Mouse (Mus musculus): ENCODE measurements around the gene Trim33. TPM values are rescaled to one million over a fixed set of nuclear protein-coding genes. Genes with fewer than 3 reads are reported as not detected.

Gene Trim33
- polyA plus RNA-seq, 1 experiment from 2014 or later: 12.9 TPM

- Histone ChIP-seq H3K27me3 (ENCODE audit: insufficient read depth, low read length) (no peaks in the 10 kb centered on the region), H3K4me2 (ENCODE audit: low read length) (no peak overlapping the region), H3K27ac (no peak overlapping the region), H3K9me3 (replicated peaks; ENCODE audit: low read length) (no peaks in the 10 kb centered on the region), H3K4me3 (replicated peaks; ENCODE audit: low read depth, low read length) (no peak overlapping the region), H3K36me3 (ENCODE audit: insufficient read depth, low read length) (no peaks in the 10 kb centered on the region), H3K4me1 (replicated peaks; ENCODE audit: insufficient read depth, low read length) (no peaks in the 10 kb centered on the region), H3K9ac (ENCODE audit: low read depth, low read length) (no peak overlapping the region)
- DNase-seq (ENCODE audit: low spot score) (no peak), ATAC-seq (replicated peaks; ENCODE audit: low FRiP score, low read depth) (no peak)
- TF ChIP-seq CTCF (IDR thresholded peaks at IDR 0.05; ENCODE audit: low read depth): no peak
- WGBS: 90% methylated on average over 2 of the region's 2 CpGs
These were observed 12.0 kb downstream of the Trim33 start for GRCm38 (mm10) chr3:103291087-103291486.

DNA sequence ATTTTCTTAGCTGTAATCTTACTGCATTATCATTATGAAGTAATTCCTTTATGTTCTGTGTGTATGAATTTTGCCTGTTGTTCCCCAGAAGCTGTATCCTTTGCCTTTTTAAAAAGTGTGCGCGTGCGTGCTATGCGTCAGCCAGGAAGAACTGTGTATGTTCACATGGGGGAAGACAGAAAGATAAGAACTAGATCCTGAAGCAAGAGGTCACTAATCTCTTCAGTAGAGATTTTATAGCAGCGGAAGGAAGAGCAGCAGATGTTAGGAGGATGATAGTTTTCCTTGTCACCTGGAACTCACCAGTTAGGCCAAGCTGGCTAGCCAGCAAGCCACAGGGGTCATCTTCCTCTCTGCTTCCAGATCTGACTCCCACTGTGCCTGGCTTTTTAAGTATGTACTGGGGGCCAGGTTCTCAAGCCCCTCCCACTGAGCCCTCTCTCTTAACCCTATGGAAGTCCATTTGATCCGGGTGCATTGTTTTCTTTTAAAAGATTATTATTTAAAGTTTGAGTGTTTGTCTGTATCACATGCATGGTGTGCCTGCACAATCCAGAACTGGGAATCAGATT, 26.4 kb downstream of the Trim33 start:
- Histone ChIP-seq H3K9ac (ENCODE audit: low read depth, low read length) (no peak overlapping the region), H3K4me1 (replicated peaks; ENCODE audit: insufficient read depth, low read length) (no peaks in the 10 kb centered on the region), H3K27me3 (ENCODE audit: insufficient read depth, low read length) (no peaks in the 10 kb centered on the region), H3K27ac (no peak overlapping the region), H3K4me2 (ENCODE audit: low read length) (no peak overlapping the region), H3K36me3 (ENCODE audit: insufficient read depth, low read length) (no peaks in the 10 kb centered on the region), H3K4me3 (replicated peaks; ENCODE audit: low read depth, low read length) (no peak overlapping the region), H3K9me3 (replicated peaks; ENCODE audit: low read length) (no peaks in the 10 kb centered on the region)
- DNase-seq (ENCODE audit: low spot score): no peak
- 71% methylated on average over 6 of the region's 6 CpGs for WGBS
- ATAC-seq (replicated peaks; ENCODE audit: low FRiP score, low read depth): no peak
- no peak for TF ChIP-seq CTCF (IDR thresholded peaks at IDR 0.05; ENCODE audit: low read depth)

GRCm38 (mm10) chr3:103309252-103309651, 30.2 kb downstream of the Trim33 start:
- Histone ChIP-seq H3K9ac (ENCODE audit: low read depth, low read length) (no peak overlapping the region), H3K9me3 (replicated peaks; ENCODE audit: low read length) (no peaks in the 10 kb centered on the region), H3K27me3 (ENCODE audit: insufficient read depth, low read length) (no peaks in the 10 kb centered on the region), H3K4me2 (ENCODE audit: low read length) (no peak overlapping the region), H3K36me3 (ENCODE audit: insufficient read depth, low read length) (no peaks in the 10 kb centered on the region), H3K4me3 (replicated peaks; ENCODE audit: low read depth, low read length) (no peak overlapping the region), H3K4me1 (replicated peaks; ENCODE audit: insufficient read depth, low read length) (no peaks in the 10 kb centered on the region), H3K27ac (no peak overlapping the region)
- ATAC-seq (replicated peaks; ENCODE audit: low FRiP score, low read depth) (no peak), DNase-seq (ENCODE audit: low spot score) (no peak)
- WGBS: 81% methylated on average over 5 of the region's 5 CpGs
- no peak for TF ChIP-seq CTCF (IDR thresholded peaks at IDR 0.05; ENCODE audit: low read depth)

- H3K9ac ChIP-seq (ENCODE audit: low read depth, low read length): no peak overlapping the region
- no peaks in the 10 kb centered on the region for H3K27me3 ChIP-seq (ENCODE audit: insufficient read depth, low read length)
- H3K27ac ChIP-seq: no peak overlapping the region
- WGBS: 85% methylated on average over 1 of the region's 1 CpGs
- H3K4me2 ChIP-seq (ENCODE audit: low read length): no peak overlapping the region
- H3K36me3 ChIP-seq (ENCODE audit: insufficient read depth, low read length): no peaks in the 10 kb centered on the region
- no peak overlapping the region for H3K4me3 ChIP-seq (replicated peaks; ENCODE audit: low read depth, low read length)
- no peak for DNase-seq (ENCODE audit: low spot score)
- H3K9me3 ChIP-seq (replicated peaks; ENCODE audit: low read length): no peaks in the 10 kb centered on the region
- H3K4me1 ChIP-seq (replicated peaks; ENCODE audit: insufficient read depth, low read length): no peaks in the 10 kb centered on the region
- no peak for ATAC-seq (replicated peaks; ENCODE audit: low FRiP score, low read depth)
- TF ChIP-seq CTCF (IDR thresholded peaks at IDR 0.05; ENCODE audit: low read depth): no peak
These were observed 30.7 kb downstream of the Trim33 start for GRCm38 (mm10) chr3:103309750-103310149.

GRCm38 (mm10) chr3:103314291-103314690, 35.2 kb downstream of the Trim33 start:
- DNase-seq (ENCODE audit: low spot score): no peak
- H3K36me3 ChIP-seq (ENCODE audit: insufficient read depth, low read length): 0 out of 2 replicates have a peak, but pooled peaks cover 4% of the 10 kb centered on the region
- no peak overlapping the region for H3K4me2 ChIP-seq (ENCODE audit: low read length)
- H3K4me3 ChIP-seq (replicated peaks; ENCODE audit: low read depth, low read length): no peak overlapping the region
- TF ChIP-seq CTCF (IDR thresholded peaks at IDR 0.05; ENCODE audit: low read depth): no peak
- no peaks in the 10 kb centered on the region for H3K9me3 ChIP-seq (replicated peaks; ENCODE audit: low read length)
- H3K4me1 ChIP-seq (replicated peaks; ENCODE audit: insufficient read depth, low read length): no peaks in the 10 kb centered on the region
- no peak overlapping the region for H3K27ac ChIP-seq
- no peak for ATAC-seq (replicated peaks; ENCODE audit: low FRiP score, low read depth)
- no peaks in the 10 kb centered on the region for H3K27me3 ChIP-seq (ENCODE audit: insufficient read depth, low read length)
- H3K9ac ChIP-seq (ENCODE audit: low read depth, low read length): no peak overlapping the region

DNA sequence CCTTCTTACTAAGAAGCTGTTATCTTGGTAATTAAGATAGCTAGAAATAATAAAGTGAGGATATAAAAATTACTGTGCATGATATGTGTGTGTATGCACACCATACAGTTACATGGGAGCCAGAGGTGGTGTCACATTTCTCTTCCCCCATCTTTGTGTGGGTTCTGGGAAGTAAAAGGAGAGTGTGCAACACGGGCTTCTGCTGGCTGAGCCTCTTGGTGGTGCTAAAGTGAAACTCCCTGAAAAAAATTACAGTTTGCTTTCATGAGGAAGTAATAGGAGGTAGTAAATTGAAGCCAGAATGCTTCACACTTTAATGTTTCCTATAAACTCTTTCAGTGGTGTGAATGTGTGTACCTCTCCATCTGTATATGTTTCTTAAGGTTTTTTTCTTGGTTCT, 56.3 kb downstream of the Trim33 start:
- no peaks in the 10 kb centered on the region for H3K4me1 ChIP-seq (replicated peaks; ENCODE audit: insufficient read depth, low read length)
- TF ChIP-seq CTCF (IDR thresholded peaks at IDR 0.05; ENCODE audit: low read depth): no peak
- no peak for ATAC-seq (replicated peaks; ENCODE audit: low FRiP score, low read depth)
- no peaks in the 10 kb centered on the region for H3K27me3 ChIP-seq (ENCODE audit: insufficient read depth, low read length)
- H3K36me3 ChIP-seq (ENCODE audit: insufficient read depth, low read length): peaks cover 17% of the 10 kb centered on the region
- H3K9me3 ChIP-seq (replicated peaks; ENCODE audit: low read length): no peaks in the 10 kb centered on the region
- no peak overlapping the region for H3K4me3 ChIP-seq (replicated peaks; ENCODE audit: low read depth, low read length)
- no peak overlapping the region for H3K27ac ChIP-seq
- H3K4me2 ChIP-seq (ENCODE audit: low read length): no peak overlapping the region
- DNase-seq (ENCODE audit: low spot score): no peak
- WGBS: 48% methylated on average over 1 of the region's 1 CpGs
- H3K9ac ChIP-seq (ENCODE audit: low read depth, low read length): no peak overlapping the region

GRCm38 (mm10) chr3:103346658-103347057, 67.6 kb downstream of the Trim33 start:
- TF ChIP-seq CTCF (IDR thresholded peaks at IDR 0.05; ENCODE audit: low read depth): no peak
- Histone ChIP-seq H3K4me1 (replicated peaks; ENCODE audit: insufficient read depth, low read length) (no peaks in the 10 kb centered on the region), H3K36me3 (ENCODE audit: insufficient read depth, low read length) (peaks cover 30% of the 10 kb centered on the region), H3K4me3 (replicated peaks; ENCODE audit: low read depth, low read length) (no peak overlapping the region), H3K9ac (ENCODE audit: low read depth, low read length) (no peak overlapping the region), H3K27ac (no peak overlapping the region), H3K9me3 (replicated peaks; ENCODE audit: low read length) (no peaks in the 10 kb centered on the region), H3K27me3 (ENCODE audit: insufficient read depth, low read length) (no peaks in the 10 kb centered on the region), H3K4me2 (ENCODE audit: low read length) (no peak overlapping the region)
- no peak for ATAC-seq (replicated peaks; ENCODE audit: low FRiP score, low read depth)
- no peak for DNase-seq (ENCODE audit: low spot score)
- 90% methylated on average over 2 of the region's 2 CpGs for WGBS
